Mouse (Mus musculus) thymus, adult 2 months (tissue): ENCODE data around the gene Gm49387. TPM values are rescaled to one million over a fixed set of nuclear protein-coding genes. Genes with fewer than 3 reads are reported as not detected.

Experiments
- DNase-seq: peaks from one replicate; pipeline ENCODE4 v3.0.0; 2021
- H3K27ac ChIP-seq: fragments of 200-500 bp; 2 replicates; pipeline ENCODE4 v1.5.1; 2012; ENCODE audit warnings: low read length, control low read depth; ENCODE audit not compliant: control insufficient read depth, insufficient read depth
- H3K27me3 ChIP-seq: fragments of 200-500 bp; 2 replicates; pipeline ENCODE4 v1.6.1; 2012; ENCODE audit warnings: mild to moderate bottlenecking, low read length, moderate library complexity, mixed read lengths; ENCODE audit not compliant: control insufficient read depth, insufficient read depth
- H3K36me3 ChIP-seq: fragments of 200-500 bp; 2 replicates; pipeline ENCODE4 v1.6.1; 2012; ENCODE audit warnings: mild to moderate bottlenecking, low read length, moderate library complexity; ENCODE audit not compliant: control insufficient read depth, insufficient read depth
- H3K4me1 ChIP-seq: fragments of 200-500 bp; replicated peaks from 2 replicates; pipeline ENCODE4 v1.6.1; 2012; ENCODE audit warnings: low read length; ENCODE audit not compliant: control insufficient read depth, insufficient read depth
- H3K4me3 ChIP-seq: fragments of 200-500 bp; 2 replicates; pipeline ENCODE4 v1.5.1; 2012; ENCODE audit warnings: mild to moderate bottlenecking, low read length, control low read depth, moderate library complexity; ENCODE audit not compliant: control insufficient read depth, insufficient read depth
- CTCF ChIP-seq: fragments of 200-500 bp; IDR thresholded peaks from 2 replicates; pipeline ENCODE4 v1.5.1; 2012; ENCODE audit warnings: mild to moderate bottlenecking, control low read depth, low read length, moderate library complexity, borderline replicate concordance; ENCODE audit not compliant: control insufficient read depth, poor library complexity, insufficient read depth; ENCODE audit errors: extremely low read depth
- POLR2A ChIP-seq: fragments of 200-500 bp; IDR thresholded peaks from 2 replicates; pipeline ENCODE4 v1.6.1; 2012; ENCODE audit warnings: mild to moderate bottlenecking, low read length, control low read depth, moderate library complexity; ENCODE audit not compliant: control insufficient read depth, poor library complexity, insufficient read depth; ENCODE audit errors: extremely low read depth
- WGBS: fragments of 180-500 bp; shearing (Covaris S2); methylation state at CpG from one replicate; pipeline ENCODE4 v1.1.7; 2018; 5-methylcytosine and 5-hydroxymethylcytosine counted together
- polyA plus RNA-seq: library from polyadenylated mRNA; depleted of rRNA; stranded (reverse); fragments of >200 nt; gene quantifications from 2 replicates; pipeline ENCODE4 v1.2.3, GENCODE M21; 2012

Gene Gm49387
- polyA plus RNA-seq, 1 experiment, result not detected

- TF ChIP-seq CTCF (no peak), POLR2A (no peak)
- DNase-seq, result no peak
- peaks cover 3% of the 10 kb centered on the region; the same call in 1 of the 2 replicates for H3K4me1 ChIP-seq
- no peak overlapping the region for H3K4me3 ChIP-seq
- H3K27me3 ChIP-seq, result no peaks in the 10 kb centered on the region
- no peaks in the 10 kb centered on the region for H3K36me3 ChIP-seq
- no peak overlapping the region for H3K27ac ChIP-seq
- 91% methylated on average over 8 of the region's 8 CpGs for WGBS
Observed at GRCm38 (mm10) chr14:31586451-31586850, 54.2 kb downstream of the Gm49387 start.

GRCm38 (mm10) chr14:31583082-31583481, 57.6 kb downstream of the Gm49387 start:
- Histone ChIP-seq H3K27ac (no peak overlapping the region), H3K4me3 (no peak overlapping the region), H3K27me3 (no peaks in the 10 kb centered on the region), H3K4me1 (peaks cover 5% of the 10 kb centered on the region), H3K36me3 (no peaks in the 10 kb centered on the region)
- DNase-seq, result no peak
- TF ChIP-seq CTCF (no peak), POLR2A (no peak)
- WGBS, result 72% methylated on average over 9 of the region's 9 CpGs

GRCm38 (mm10) chr14:31577966-31578735, 62.5 kb downstream of the Gm49387 start:
- no peak for DNase-seq
- Histone ChIP-seq H3K36me3 (peaks cover 7% of the 10 kb centered on the region; the same call in 1 of the 2 replicates), H3K4me1 (peaks cover 32% of the 10 kb centered on the region), H3K4me3 (no peak overlapping the region), H3K27me3 (no peaks in the 10 kb centered on the region), H3K27ac (peak overlapping the region; percentile 78; the same call in 1 of the 2 replicates)
- no peak for TF ChIP-seq CTCF
- TF ChIP-seq POLR2A, result no peak
- WGBS, result 39% methylated on average over 9 of the region's 9 CpGs

GRCm38 (mm10) chr14:31576846-31577697, 63.6 kb downstream of the Gm49387 start:
- TF ChIP-seq CTCF (no peak), POLR2A (no peak)
- WGBS, result 9% methylated on average over 10 of the region's 10 CpGs
- no peak for DNase-seq
- no peaks in the 10 kb centered on the region for H3K27me3 ChIP-seq
- peaks cover 41% of the 10 kb centered on the region for H3K4me1 ChIP-seq
- H3K36me3 ChIP-seq, result peaks cover 9% of the 10 kb centered on the region; the same call in 1 of the 2 replicates
- H3K4me3 ChIP-seq, result peak overlapping the region; percentile 56
- peak overlapping the region; percentile 88 for H3K27ac ChIP-seq

- Histone ChIP-seq H3K4me3 (peak overlapping the region; percentile 56), H3K4me1 (peaks cover 49% of the 10 kb centered on the region), H3K36me3 (peaks cover 19% of the 10 kb centered on the region; the same call in 1 of the 2 replicates), H3K27me3 (no peaks in the 10 kb centered on the region), H3K27ac (peak overlapping the region; percentile 88)
- DNase-seq, result no peak
- TF ChIP-seq CTCF (no peak), POLR2A (no peak)
- 51% methylated on average over 9 of the region's 9 CpGs for WGBS
Observed at GRCm38 (mm10) chr14:31575866-31576265, 64.8 kb downstream of the Gm49387 start.

GRCm38 (mm10) chr14:31574903-31575665, 65.6 kb downstream of the Gm49387 start:
- Histone ChIP-seq H3K4me1 (peaks cover 56% of the 10 kb centered on the region), H3K27ac (peak overlapping the region; percentile 88), H3K4me3 (peak overlapping the region; percentile 56), H3K36me3 (peaks cover 19% of the 10 kb centered on the region; the same call in 1 of the 2 replicates), H3K27me3 (no peaks in the 10 kb centered on the region)
- DNase-seq, result peak; percentile 63
- 46% methylated on average over 18 of the region's 18 CpGs for WGBS
- peak; percentile 28; the same call in 1 of the 2 replicates for TF ChIP-seq POLR2A
- no peak for TF ChIP-seq CTCF
